Mouse (Mus musculus) limb, embryonic 14.5 days (tissue): ENCODE results near the gene Olfr1378. TPM values are rescaled to one million over a fixed set of nuclear protein-coding genes. Genes with fewer than 3 reads are reported as not detected.
A peak's percentile ranks its signal among the peaks of the same experiment; 100 is the strongest.

Experiments
- ATAC-seq: fragments of 200-750 bp; cut with Nextera tagmentation; 2 replicates; pipeline ENCODE4 v1.8.0; 2017; ENCODE audit warnings: low read depth, moderate number of reproducible peaks, moderate TSS enrichment; ENCODE audit not compliant: low FRiP score
- DNase-seq: peaks from one replicate; pipeline ENCODE4 v3.0.0-alpha.2; 2015; ENCODE audit warnings: low spot score
- H3K27ac ChIP-seq: fragments of 300-500 bp; sonication (generic); replicated peaks from 2 replicates; pipeline ENCODE4 v1.5.1; 2014; ENCODE audit warnings: low read depth, mild to moderate bottlenecking, low read length, moderate library complexity, mixed read lengths
- H3K27me3 ChIP-seq: fragments of 300-500 bp; sonication (generic); 2 replicates; pipeline ENCODE4 v1.6.1; 2014; ENCODE audit warnings: low read length, mixed read lengths; ENCODE audit not compliant: control insufficient read depth, insufficient read depth
- H3K36me3 ChIP-seq: fragments of 300-500 bp; sonication (generic); 2 replicates; pipeline ENCODE4 v1.6.1; 2014; ENCODE audit warnings: mild to moderate bottlenecking, low read length, moderate library complexity, mixed read lengths; ENCODE audit not compliant: control insufficient read depth, insufficient read depth
- H3K4me1 ChIP-seq: fragments of 300-500 bp; sonication (generic); 2 replicates; pipeline ENCODE4 v1.6.1; 2014; ENCODE audit warnings: antibody characterized with exemption, low read length, mixed read lengths; ENCODE audit not compliant: control insufficient read depth, insufficient read depth
- H3K4me2 ChIP-seq: fragments of 300-500 bp; sonication (generic); replicated peaks from 2 replicates; pipeline ENCODE4 v1.6.1; 2014; ENCODE audit warnings: low read depth, mild to moderate bottlenecking, low read length, moderate library complexity; ENCODE audit not compliant: severe bottlenecking
- H3K4me3 ChIP-seq: fragments of 300-500 bp; sonication (generic); replicated peaks from 2 replicates; pipeline ENCODE4 v1.5.1; 2014; ENCODE audit warnings: low read length
- H3K9ac ChIP-seq: fragments of 300-500 bp; sonication (generic); 2 replicates; pipeline ENCODE4 v1.6.1; 2014; ENCODE audit warnings: mild to moderate bottlenecking, low read depth, low read length, moderate library complexity; ENCODE audit not compliant: severe bottlenecking
- H3K9me3 ChIP-seq: fragments of 300-500 bp; sonication (generic); 2 replicates; pipeline ENCODE4 v1.6.1; 2016; ENCODE audit warnings: low read length; ENCODE audit not compliant: control insufficient read depth
- POLR2A ChIP-seq: fragments of 200-500 bp; IDR thresholded peaks from 2 replicates; pipeline ENCODE4 v1.8.0; 2012; ENCODE audit warnings: inconsistent platforms, mild to moderate bottlenecking, moderate library complexity, borderline replicate concordance; ENCODE audit not compliant: insufficient read depth, insufficient read length; ENCODE audit errors: extremely low read depth
- WGBS: fragments of 180-500 bp; shearing (Covaris S2); extraction: QIAGEN DNeasy Blood & Tissue Kit; methylation state at CpG from one replicate; pipeline ENCODE4 v1.1.7; 2014; 5-methylcytosine and 5-hydroxymethylcytosine counted together
- polyA plus RNA-seq, 2 experiments: library from polyadenylated mRNA; depleted of rRNA in 1 of 2; stranded (reverse) in 1 of 2; unstranded in 1 of 2; fragments of >200 nt; fragmentation: Nextera tagmentation in 1 of 2; extraction: Ambion mirVana in 1 of 2; gene quantifications; 2 replicates each; pipeline versions ENCODE4 v1.2.1 to v1.2.3; 2012 to 2014

Gene Olfr1378
- polyA plus RNA-seq, 2 experiments: 0.09 TPM; not detected in 1

DNA sequence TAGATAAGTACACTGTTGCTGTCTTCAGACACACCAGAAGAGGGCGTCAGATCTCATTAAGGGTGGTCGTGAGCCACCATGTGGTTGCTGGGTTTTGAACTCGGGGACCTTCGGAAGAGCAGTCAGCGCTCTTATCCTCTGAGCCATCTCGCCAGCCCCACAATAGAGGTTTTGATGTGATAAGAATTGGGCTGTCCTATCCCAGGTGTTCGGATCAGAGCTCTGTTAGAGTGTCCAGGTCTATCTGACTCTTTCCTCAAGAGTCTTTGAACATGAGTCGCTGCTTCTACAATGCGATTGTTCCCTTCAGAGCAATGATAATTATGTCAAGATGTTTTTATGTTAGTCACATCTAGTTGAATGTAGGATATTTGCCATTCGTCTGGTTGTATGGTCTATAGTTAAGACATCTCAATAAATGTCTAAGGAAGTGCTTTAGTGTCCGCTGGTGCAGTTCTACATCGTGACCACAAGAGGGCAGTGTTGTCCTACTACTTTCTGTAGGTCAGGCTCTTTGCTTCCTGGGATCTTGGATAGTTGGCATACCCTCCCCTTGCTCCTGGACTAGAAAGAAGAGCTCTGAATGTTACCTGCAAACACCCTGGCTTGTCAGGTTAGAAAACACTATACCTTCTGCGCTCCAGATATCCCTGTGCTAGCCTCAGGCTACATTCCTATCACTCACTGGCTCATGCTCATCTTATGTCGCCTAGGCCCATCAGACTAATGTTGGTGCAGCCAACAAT, 26.5 kb upstream of the Olfr1378 start:
- Histone ChIP-seq H3K4me2 (no peak overlapping the region), H3K4me1 (no peaks in the 10 kb centered on the region), H3K36me3 (no peaks in the 10 kb centered on the region), H3K9me3 (no peaks in the 10 kb centered on the region), H3K27ac (no peak overlapping the region), H3K4me3 (no peak overlapping the region), H3K9ac (no peak overlapping the region), H3K27me3 (no peaks in the 10 kb centered on the region)
- DNase-seq (peak; percentile 76), ATAC-seq (peak; percentile 57; the same call in 1 of the 2 replicates)
- TF ChIP-seq POLR2A: no peak
- WGBS: 33% methylated on average over 14 of the region's 14 CpGs

- Histone ChIP-seq H3K36me3 (no peaks in the 10 kb centered on the region), H3K27me3 (no peaks in the 10 kb centered on the region), H3K4me3 (no peak overlapping the region), H3K4me1 (no peaks in the 10 kb centered on the region), H3K4me2 (no peak overlapping the region), H3K9me3 (no peaks in the 10 kb centered on the region), H3K9ac (no peak overlapping the region), H3K27ac (no peak overlapping the region)
- DNase-seq (no peak), ATAC-seq (no peak)
- TF ChIP-seq POLR2A: no peak
- 59% methylated on average over 12 of the region's 12 CpGs for WGBS
Observed at GRCm38 (mm10) chr11:50942386-50942785, 23.9 kb upstream of the Olfr1378 start.

GRCm38 (mm10) chr11:50943506-50943905, 22.8 kb upstream of the Olfr1378 start, which contains the start of gene 4933414I15Rik:
Gene 4933414I15Rik, minus strand, starts transcription at chr11:50943765.
- no peak within 1 kb of the TSS for H3K4me2 ChIP-seq
- no peaks in the 10 kb centered on the region for H3K9me3 ChIP-seq
- H3K27ac ChIP-seq: no peak within 1 kb of the TSS
- ATAC-seq: no peak
- WGBS: 66% methylated on average over 14 of the region's 14 CpGs
- DNase-seq: no peak
- no peak for TF ChIP-seq POLR2A
- no peak within 1 kb of the TSS for H3K9ac ChIP-seq
- no peaks in the 10 kb centered on the region for H3K4me1 ChIP-seq
- no peak within 1 kb of the TSS for H3K4me3 ChIP-seq
- H3K27me3 ChIP-seq: no peaks in the 10 kb centered on the region
- H3K36me3 ChIP-seq: no peaks in the 10 kb centered on the region

DNA sequence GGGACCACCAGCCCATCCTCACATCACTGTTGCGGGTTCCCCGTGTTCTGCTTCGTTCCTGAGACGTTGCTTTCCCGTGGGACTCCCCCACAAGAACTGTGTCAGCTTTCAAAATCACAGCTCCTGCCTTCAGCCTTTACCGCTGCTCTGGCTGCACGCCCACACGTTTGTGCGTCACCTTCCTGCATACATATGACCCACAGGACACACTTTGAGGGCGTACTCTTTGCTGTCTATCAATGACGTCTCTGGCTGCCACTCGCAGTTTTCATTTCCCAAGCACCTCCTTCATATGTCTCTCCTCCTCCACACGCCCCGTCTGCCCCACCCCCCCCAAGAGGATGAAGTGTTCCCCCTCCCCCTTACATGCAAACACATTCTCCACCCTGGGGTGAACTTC, 14.0 kb upstream of the Olfr1378 start:
- Histone ChIP-seq H3K9me3 (no peaks in the 10 kb centered on the region), H3K4me2 (no peak overlapping the region), H3K27ac (no peak overlapping the region), H3K9ac (no peak overlapping the region), H3K4me3 (no peak overlapping the region), H3K36me3 (no peaks in the 10 kb centered on the region), H3K27me3 (no peaks in the 10 kb centered on the region), H3K4me1 (no peaks in the 10 kb centered on the region)
- WGBS: 64% methylated on average over 14 of the region's 14 CpGs
- DNase-seq: no peak
- no peak for ATAC-seq
- TF ChIP-seq POLR2A: no peak

DNA sequence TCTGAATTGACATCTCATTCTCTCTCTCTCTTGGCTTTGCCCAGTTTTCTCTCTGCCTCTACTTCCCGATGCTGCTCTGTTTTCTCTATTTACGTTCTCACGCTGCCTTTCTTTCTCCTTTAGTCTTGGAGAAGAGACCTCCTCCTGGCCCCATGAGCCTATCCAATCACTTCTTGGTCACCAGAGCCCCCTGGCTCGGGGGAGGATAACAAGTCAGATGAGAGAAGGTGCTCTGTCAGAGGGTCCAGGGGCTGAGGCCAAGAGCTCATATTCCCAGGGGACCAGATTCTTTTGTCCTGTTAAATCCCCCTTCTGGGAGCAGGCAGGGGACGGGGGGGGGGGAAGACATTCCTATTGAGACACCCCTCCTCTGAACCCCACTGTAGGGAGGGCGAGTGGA, 12.7 kb upstream of the Olfr1378 start, which contains the start of gene Prop1:
TSS of gene Prop1 (minus strand) at position 101 of the 400 bp plus-strand sequence.
- TF ChIP-seq POLR2A: no peak
- no peaks in the 10 kb centered on the region for H3K36me3 ChIP-seq

More for the DNA sequence above, 12.7 kb upstream of the Olfr1378 start, which contains the start of gene Prop1:
- no peaks in the 10 kb centered on the region for H3K4me1 ChIP-seq
- H3K9me3 ChIP-seq: no peaks in the 10 kb centered on the region
- ATAC-seq (no peak), DNase-seq (no peak)
- no peak within 1 kb of the TSS for H3K4me3 ChIP-seq
- 59% methylated on average over 5 of the region's 6 CpGs for WGBS
- no peak within 1 kb of the TSS for H3K4me2 ChIP-seq
- no peak within 1 kb of the TSS for H3K9ac ChIP-seq
- no peak within 1 kb of the TSS for H3K27ac ChIP-seq
- no peaks in the 10 kb centered on the region for H3K27me3 ChIP-seq
